Mouse (Mus musculus): ENCODE measurements around the gene 4931406P16Rik.
"Not testable (repeated sequence)": the region's sequence is repeated elsewhere in the genome, so short reads cannot be mapped to it uniquely, and the experiment has no call there.

The 4931406P16Rik gene

GRCm38 (mm10) chr7:34313443-34313875 lies at the start of gene 4931406P16Rik:
4931406P16Rik (minus strand) TSS chr7:34313551.
- peak; percentile 73 to 83 for DNase-seq (ENCODE audit: low spot score in 2 of 2)

- no peak for DNase-seq (ENCODE audit: low spot score in 2 of 2)
Measured at GRCm38 (mm10) chr7:34355629-34356028, 42.3 kb upstream of the 4931406P16Rik start.

- DNase-seq (ENCODE audit: low spot score in 2 of 2), result no peak
Measured at GRCm38 (mm10) chr7:34351997-34352396, 38.6 kb upstream of the 4931406P16Rik start.

GRCm38 (mm10) chr7:34350166-34350565 lies 36.8 kb upstream of the 4931406P16Rik start:
- DNase-seq (ENCODE audit: low spot score in 2 of 2), result no peak

- no peak for DNase-seq (ENCODE audit: low spot score in 2 of 2)
Measured at GRCm38 (mm10) chr7:34348011-34348410, 34.7 kb upstream of the 4931406P16Rik start.

GRCm38 (mm10) chr7:34347041-34347440 lies 33.7 kb upstream of the 4931406P16Rik start:
- no peak for DNase-seq (ENCODE audit: low spot score in 2 of 2)

GRCm38 (mm10) chr7:34346505-34346904 lies 33.2 kb upstream of the 4931406P16Rik start:
- DNase-seq (ENCODE audit: low spot score in 2 of 2), result no peak

- no peak for DNase-seq (ENCODE audit: low spot score in 2 of 2)
Measured at GRCm38 (mm10) chr7:34342040-34342793, 28.9 kb upstream of the 4931406P16Rik start.

- DNase-seq (ENCODE audit: low spot score in 2 of 2), result no peak
Measured at GRCm38 (mm10) chr7:34340841-34341240, 27.5 kb upstream of the 4931406P16Rik start.

- no peak for DNase-seq (ENCODE audit: low spot score in 2 of 2)
Measured at GRCm38 (mm10) chr7:34339164-34339489, 25.8 kb upstream of the 4931406P16Rik start.

- no peak for DNase-seq (ENCODE audit: low spot score in 2 of 2)
Measured at GRCm38 (mm10) chr7:34338445-34339163, 25.3 kb upstream of the 4931406P16Rik start.

GRCm38 (mm10) chr7:34337268-34337667 lies 23.9 kb upstream of the 4931406P16Rik start:
- no peak for DNase-seq (ENCODE audit: low spot score in 2 of 2)

GRCm38 (mm10) chr7:34336545-34336944 lies 23.2 kb upstream of the 4931406P16Rik start:
- DNase-seq (ENCODE audit: low spot score in 2 of 2), result not testable (repeated sequence)

GRCm38 (mm10) chr7:34327493-34327892 lies 14.1 kb upstream of the 4931406P16Rik start:
- peak; percentile 54 for DNase-seq (ENCODE audit: low spot score in 2 of 2)

GRCm38 (mm10) chr7:34324857-34325256 lies 11.5 kb upstream of the 4931406P16Rik start:
- DNase-seq (ENCODE audit: low spot score in 2 of 2), result no peak

GRCm38 (mm10) chr7:34324005-34324404 lies 10.7 kb upstream of the 4931406P16Rik start:
- no peak for DNase-seq (ENCODE audit: low spot score in 2 of 2)

- peak in 1 of 2 experiments; percentile 68 for DNase-seq (ENCODE audit: low spot score in 2 of 2)
Measured at GRCm38 (mm10) chr7:34323351-34323750, 10.0 kb upstream of the 4931406P16Rik start.

GRCm38 (mm10) chr7:34321958-34322357 lies 8.6 kb upstream of the 4931406P16Rik start:
- DNase-seq (ENCODE audit: low spot score in 2 of 2), result no peak

GRCm38 (mm10) chr7:34321119-34321518 lies 7.8 kb upstream of the 4931406P16Rik start:
- no peak for DNase-seq (ENCODE audit: low spot score in 2 of 2)

- DNase-seq (ENCODE audit: low spot score in 2 of 2), result no peak
Measured at GRCm38 (mm10) chr7:34319957-34320356, 6.6 kb upstream of the 4931406P16Rik start.

- no peak for DNase-seq (ENCODE audit: low spot score in 2 of 2)
Measured at GRCm38 (mm10) chr7:34319123-34319522, 5.8 kb upstream of the 4931406P16Rik start.

- peak in 1 of 2 experiments; percentile 67 for DNase-seq (ENCODE audit: low spot score in 2 of 2)
Measured at GRCm38 (mm10) chr7:34317901-34318476, 4.6 kb upstream of the 4931406P16Rik start.

Data from urinary bladder, postnatal 36 days (tissue).